Mouse (Mus musculus) CD4-positive, CD25-positive, alpha-beta regulatory T cell, adult 4 months (primary cell): ENCODE data around the gene Tmem30c. TPM values are rescaled to one million over a fixed set of nuclear protein-coding genes. Genes with fewer than 3 reads are reported as not detected.

Source experiments
- ATAC-seq: one replicate; pipeline ENCODE4 v1.8.0; 2017
- polyA plus RNA-seq, 2 experiments: library from polyadenylated mRNA; unstranded; fragments of 100-300 nt; shearing (Covaris generic); gene quantifications; one replicate each; pipeline ENCODE4 v1.2.1; 2017

Gene Tmem30c
- not detected for polyA plus RNA-seq

DNA sequence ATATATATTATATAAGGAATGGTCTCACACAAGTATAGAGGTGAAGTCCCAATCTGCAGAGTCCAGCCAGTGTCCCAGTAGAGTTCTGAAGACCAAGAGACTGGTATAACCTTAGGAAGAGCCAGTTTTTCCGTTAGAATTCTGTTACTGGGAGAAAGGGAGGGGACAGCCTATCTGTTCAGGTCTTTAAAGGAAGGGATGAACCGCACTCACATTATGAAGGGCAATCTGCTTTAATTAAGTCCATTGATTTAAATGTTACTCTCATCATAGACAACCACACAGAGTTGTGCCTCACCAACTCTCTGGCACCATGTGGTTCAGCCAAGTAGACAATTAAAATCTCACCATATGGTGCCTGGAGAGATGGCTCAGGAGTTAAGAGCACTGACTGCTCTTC, at the start of gene Tmem30c:
Tmem30c (minus strand) TSS at position 101 of the 400 bp plus-strand sequence.
- no peak for ATAC-seq

DNA sequence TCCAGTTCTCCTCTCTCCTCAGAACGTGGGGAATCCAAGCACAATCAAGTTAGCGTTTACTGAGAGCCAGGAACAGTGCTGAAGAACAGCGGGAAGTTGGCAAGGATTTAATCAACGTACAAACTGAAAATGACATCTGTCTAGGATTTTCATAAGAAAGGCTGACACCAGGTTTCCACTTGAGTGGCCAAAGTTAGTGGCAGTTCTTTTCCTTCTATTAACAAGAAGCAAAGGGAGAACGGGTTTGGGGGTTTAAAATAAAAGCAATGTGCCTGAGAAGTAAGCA, 47.9 kb upstream of the Tmem30c start:
- ATAC-seq: no peak

DNA sequence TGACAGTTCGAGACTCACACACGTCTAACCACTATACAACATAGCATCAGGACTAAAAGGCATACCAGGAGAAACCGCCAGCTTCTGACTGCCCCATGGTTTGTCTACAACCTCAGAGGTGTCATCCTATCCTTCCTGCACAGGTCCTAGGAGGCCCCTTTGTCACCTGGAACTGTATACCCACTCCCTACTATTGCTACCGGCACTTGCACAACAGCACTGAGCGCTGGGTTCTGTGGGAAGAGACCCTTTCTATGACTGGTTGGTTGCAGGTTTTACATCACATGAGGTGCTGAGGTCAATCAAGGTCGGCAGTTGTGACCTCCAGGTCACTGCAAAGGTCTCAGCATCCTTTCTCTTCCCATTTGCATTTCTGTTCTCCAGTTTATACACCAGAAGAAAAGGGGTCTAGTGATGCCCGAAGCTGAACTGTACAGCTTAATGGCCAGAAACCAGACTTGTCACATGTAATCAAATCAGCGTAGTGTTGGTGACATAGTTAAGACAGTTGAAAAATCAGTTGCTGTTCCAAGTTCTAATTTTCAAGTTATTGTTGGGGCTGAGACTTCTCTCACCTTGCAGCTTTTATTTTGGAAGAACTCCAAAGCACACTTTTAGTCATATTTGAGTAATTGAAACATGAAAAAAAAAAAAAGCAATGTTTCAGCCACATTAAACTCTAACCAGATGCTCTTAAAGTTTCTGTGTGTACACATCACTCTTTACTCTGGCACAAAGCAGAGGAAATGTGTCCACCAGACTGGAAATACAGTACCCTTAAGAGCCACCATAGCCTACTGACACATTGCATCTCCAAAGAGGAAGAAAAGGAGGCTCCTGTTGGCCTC, 47.3 kb upstream of the Tmem30c start:
- no peak for ATAC-seq

GRCm38 (mm10) chr16:57336770-57337423, 44.2 kb upstream of the Tmem30c start:
- ATAC-seq: peak; percentile 78

GRCm38 (mm10) chr16:57332301-57332700, 39.6 kb upstream of the Tmem30c start:
- no peak for ATAC-seq

DNA sequence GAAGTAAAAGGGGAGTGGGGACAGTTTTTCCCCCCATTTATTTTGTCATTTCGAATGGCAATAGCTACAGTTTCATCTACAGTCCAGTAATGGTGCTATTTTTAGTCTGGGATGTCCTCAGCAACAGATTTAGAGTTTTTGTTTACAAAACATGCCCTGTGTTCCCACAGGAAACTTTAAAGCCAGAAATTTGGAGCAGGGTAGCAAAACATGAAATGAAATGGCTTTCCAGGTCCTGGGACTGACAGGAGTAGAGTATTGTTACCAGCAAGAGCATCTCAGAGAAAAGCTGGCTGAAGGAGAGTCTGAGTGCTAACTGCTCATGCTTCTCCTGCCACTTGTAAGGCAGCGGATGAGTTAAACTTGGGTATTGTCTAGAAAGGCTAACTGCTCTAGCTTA, 37.4 kb upstream of the Tmem30c start:
- ATAC-seq: no peak

- no peak for ATAC-seq
Observed at GRCm38 (mm10) chr16:57329028-57329427, 36.4 kb upstream of the Tmem30c start.

- ATAC-seq: no peak
Observed at GRCm38 (mm10) chr16:57326996-57327395, 34.3 kb upstream of the Tmem30c start.

GRCm38 (mm10) chr16:57319284-57320124, 26.8 kb upstream of the Tmem30c start:
- ATAC-seq: peak; percentile 90

- no peak for ATAC-seq
Observed at GRCm38 (mm10) chr16:57318637-57319125, 26.0 kb upstream of the Tmem30c start.

- ATAC-seq: peak; percentile 21
Observed at GRCm38 (mm10) chr16:57317882-57318636, 25.4 kb upstream of the Tmem30c start.

DNA sequence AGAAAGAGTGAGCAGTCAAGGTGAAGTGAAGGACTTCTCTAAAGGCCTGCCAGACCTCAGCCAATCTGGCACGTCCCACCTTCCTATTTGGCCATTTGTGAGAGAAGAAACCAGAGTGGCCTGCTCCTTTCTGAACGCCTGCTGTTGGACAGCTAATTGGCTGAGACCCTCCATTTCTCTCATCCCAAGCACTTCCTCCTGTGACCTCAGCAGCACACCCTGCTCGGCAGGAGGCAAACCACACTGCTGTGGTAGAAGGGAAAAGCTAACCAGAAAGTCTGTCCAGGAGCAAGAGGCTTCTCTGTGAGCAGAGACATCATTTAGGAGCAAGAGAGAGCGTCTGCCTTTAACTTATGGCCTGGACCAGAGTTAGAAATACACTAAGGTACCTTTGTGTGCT, 24.5 kb upstream of the Tmem30c start:
- no peak for ATAC-seq

DNA sequence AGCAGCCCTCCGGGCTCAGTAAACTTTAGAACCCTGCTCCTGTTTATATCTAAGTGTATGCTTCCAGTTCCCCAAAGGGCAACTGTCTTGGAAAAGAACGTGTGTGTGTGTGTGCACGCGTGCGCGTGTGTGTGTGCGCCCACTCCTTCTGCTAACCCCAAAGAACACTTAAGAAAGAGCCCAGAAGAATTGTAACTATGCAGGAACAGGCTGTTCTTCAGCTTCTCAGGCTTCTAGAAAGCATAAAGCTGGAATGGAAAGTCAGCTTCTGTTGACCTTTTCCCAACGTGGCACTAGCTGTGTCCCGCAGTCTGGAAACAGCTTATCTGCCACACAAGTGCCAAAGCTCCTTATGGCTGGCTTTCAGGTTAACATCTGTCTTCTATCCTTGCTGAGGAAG, 22.4 kb upstream of the Tmem30c start:
- ATAC-seq: no peak

- ATAC-seq: no peak
Observed at GRCm38 (mm10) chr16:57314236-57314635, 21.6 kb upstream of the Tmem30c start.

DNA sequence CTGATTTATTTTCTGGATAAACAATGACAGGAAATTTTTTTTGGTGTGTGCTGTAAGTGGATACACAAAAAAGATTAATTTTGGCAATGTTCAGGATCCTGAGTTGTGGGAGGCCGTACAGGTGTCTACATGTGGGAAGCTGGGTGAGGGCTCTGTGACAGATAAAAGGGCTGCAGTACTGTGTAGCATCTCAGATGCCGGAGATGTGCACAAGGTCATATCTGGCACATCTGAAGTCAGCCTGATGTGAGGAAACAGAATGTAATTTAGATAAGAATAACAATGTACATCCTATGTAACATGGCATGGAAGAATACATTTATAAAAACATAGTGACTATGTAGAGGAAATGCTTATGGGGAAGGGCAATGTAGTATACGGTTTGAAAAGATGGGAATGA, 20.8 kb upstream of the Tmem30c start:
- no peak for ATAC-seq

DNA sequence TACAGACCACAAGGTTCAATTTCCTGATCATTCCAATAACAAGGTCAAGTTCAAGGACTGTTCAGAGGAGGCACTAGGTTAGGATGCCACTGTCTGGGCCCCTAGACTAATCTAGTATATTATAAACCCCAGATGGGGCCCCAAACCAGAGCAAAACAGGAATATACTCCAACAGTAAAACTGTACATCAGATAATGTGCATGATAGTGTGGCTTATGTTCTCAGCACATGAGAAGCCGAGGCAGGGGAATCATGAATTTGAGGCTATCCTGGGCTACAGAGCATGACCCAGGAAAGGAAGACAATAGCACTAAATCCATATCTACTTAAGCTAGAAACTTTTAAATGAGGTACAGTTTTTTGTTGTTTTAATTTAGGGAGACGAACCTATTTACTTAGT, 19.5 kb upstream of the Tmem30c start:
- ATAC-seq: no peak

DNA sequence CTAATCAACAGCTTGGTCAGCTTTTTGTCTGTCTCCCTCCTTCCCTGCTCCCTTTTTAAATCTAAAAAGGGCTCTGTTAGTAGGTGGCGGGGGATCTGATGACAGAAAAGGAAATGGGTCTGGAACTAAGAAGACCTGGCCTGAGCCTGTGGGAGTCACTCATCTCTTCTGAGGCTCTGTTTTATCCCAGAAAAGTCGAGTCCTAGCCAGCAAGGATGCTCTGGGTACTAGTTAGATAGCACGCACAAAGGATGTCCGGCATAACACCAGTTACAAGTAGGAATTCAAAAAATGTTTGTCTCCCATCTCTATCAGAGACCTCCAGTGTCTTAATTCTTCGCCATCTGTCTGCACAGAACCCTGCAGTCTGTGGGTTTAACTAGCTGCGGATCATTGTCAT, 12.8 kb upstream of the Tmem30c start:
- ATAC-seq: no peak

DNA sequence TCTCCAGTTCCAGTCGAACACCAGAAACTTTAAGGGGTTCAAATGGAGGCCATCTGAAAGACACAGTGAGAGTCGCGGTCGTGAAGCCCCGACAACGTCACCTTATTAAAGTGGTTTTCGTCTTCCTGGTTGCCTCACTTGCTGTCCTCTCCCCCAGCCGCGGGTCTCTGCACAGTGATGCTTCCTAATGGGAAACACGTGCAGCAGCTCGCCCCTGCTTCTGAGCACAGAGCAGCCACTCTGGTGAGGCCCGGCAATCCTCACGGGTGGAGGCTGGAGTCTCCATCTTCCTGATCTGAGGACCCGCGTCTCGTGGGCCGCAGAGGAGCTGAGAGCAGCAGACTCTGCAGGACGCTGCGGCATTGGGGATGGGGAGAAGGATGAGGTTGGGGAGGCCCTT, 11.1 kb upstream of the Tmem30c start:
- ATAC-seq: no peak

DNA sequence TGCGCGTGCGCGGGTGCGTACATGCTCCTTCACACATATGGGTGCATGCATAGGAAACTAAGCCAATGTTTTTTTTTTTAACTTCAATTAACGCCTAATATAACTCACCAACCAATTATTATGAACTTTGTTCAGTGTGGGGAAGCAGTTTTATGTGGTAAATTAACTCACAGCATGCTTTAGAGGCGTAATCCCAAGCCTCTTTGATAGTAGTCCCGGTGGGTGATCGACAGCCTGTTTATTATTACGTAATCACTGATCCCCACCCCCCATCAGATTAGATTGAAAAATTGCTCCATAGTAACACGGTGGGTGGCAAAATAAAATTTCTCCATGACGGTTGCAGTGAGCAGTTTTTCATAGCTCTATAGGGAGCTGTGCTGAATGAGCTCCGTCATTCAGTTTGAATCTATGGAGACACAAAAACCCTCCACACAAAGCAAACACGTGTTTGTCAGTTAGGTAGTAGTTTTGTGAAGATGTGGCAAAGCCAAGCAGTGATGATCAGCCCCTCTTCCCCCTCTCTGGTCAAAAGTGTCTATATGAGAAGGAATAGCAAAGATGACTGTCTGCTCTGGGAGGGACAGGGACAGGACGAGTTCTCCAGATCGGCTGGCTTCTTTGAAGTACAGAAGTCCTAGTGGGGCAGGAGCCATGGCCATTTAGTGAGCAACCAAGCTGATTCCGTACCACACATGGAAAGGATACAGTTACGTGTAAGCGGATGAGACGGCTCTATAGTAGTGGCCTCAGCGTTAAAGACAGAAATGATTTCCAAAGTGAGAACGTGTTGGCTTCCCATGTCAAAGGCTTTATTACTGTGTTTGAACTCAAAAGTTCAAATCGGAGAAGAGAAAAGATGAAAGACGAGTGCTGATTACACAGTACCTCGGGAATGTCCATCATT, 10.4 kb upstream of the Tmem30c start:
- no peak for ATAC-seq

GRCm38 (mm10) chr16:57301512-57302115, 8.9 kb upstream of the Tmem30c start:
- peak; percentile 68 for ATAC-seq
